Mouse (Mus musculus) heart, embryonic 12.5 days (tissue): ENCODE measurements around the gene 4921507P07Rik. TPM values are rescaled to one million over a fixed set of nuclear protein-coding genes. Genes with fewer than 3 reads are reported as not detected.
A peak's percentile ranks its signal among the peaks of the same experiment; 100 is the strongest.

Source experiments
- ATAC-seq: fragments of 200-750 bp; cut with Nextera tagmentation; 2 replicates; pipeline ENCODE4 v1.8.0; 2017; ENCODE audit warnings: moderate TSS enrichment, moderate library complexity; ENCODE audit not compliant: insufficient number of reproducible peaks, low FRiP score
- H3K27ac ChIP-seq: fragments of 300-500 bp; sonication (generic); 2 replicates; pipeline ENCODE4 v1.5.1; 2016; ENCODE audit warnings: mild to moderate bottlenecking, moderate library complexity; ENCODE audit not compliant: poor library complexity, severe bottlenecking
- H3K27me3 ChIP-seq: fragments of 300-500 bp; sonication (generic); replicated peaks from 2 replicates; pipeline ENCODE4 v1.6.1; 2016; ENCODE audit warnings: mild to moderate bottlenecking, moderate library complexity
- H3K36me3 ChIP-seq: fragments of 300-500 bp; sonication (generic); 2 replicates; pipeline ENCODE4 v1.6.1; 2016; ENCODE audit warnings: mild to moderate bottlenecking, moderate library complexity
- H3K4me1 ChIP-seq: fragments of 300-500 bp; sonication (generic); replicated peaks from 2 replicates; pipeline ENCODE4 v1.6.1; 2016; ENCODE audit warnings: mild to moderate bottlenecking
- H3K4me2 ChIP-seq: fragments of 300-500 bp; sonication (generic); 2 replicates; pipeline ENCODE4 v1.6.1; 2016; ENCODE audit warnings: mild to moderate bottlenecking, moderate library complexity
- H3K4me3 ChIP-seq: fragments of 300-500 bp; sonication (generic); 2 replicates; pipeline ENCODE4 v1.5.1; 2016; ENCODE audit warnings: mild to moderate bottlenecking
- H3K9ac ChIP-seq: fragments of 300-500 bp; sonication (generic); 2 replicates; pipeline ENCODE4 v1.6.1; 2016; ENCODE audit warnings: mild to moderate bottlenecking, moderate library complexity
- H3K9me3 ChIP-seq: fragments of 300-500 bp; sonication (generic); replicated peaks from 2 replicates; pipeline ENCODE4 v1.6.1; 2016; ENCODE audit warnings: mild to moderate bottlenecking, moderate library complexity
- WGBS: fragments of 180-500 bp; shearing (Covaris S2); methylation state at CpG from one replicate; pipeline ENCODE4 v1.1.7; 2016; 5-methylcytosine and 5-hydroxymethylcytosine counted together
- polyA plus RNA-seq: library from polyadenylated mRNA; unstranded; fragments of >200 nt; fragmentation: Nextera tagmentation; extraction: Ambion mirVana; gene quantifications from 2 replicates; pipeline ENCODE4 v1.2.1, GENCODE M21; 2016

Gene 4921507P07Rik
- polyA plus RNA-seq, 1 experiment from 2014 or later, result 0.26 TPM

DNA sequence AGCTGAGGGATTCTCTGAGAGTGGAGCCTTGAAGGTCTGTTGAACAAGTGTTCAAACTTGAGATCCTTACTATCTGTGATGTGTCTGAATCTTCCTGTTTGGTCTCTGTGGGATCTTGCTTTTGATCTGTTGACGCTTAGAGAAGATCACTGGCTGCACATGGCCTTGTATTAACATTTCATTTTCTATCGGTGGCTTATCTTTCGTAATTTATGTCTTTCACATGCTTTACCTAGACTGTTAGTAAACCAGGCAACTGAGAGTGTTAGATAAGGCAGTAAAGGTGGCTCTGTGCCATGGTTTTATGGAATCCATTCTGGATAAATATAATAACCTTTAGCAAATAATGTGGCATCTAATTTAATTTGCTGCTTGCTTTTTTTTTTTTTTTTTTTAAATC lies 6.2 kb downstream of the 4921507P07Rik start:
- Histone ChIP-seq H3K4me2 (no peak overlapping the region), H3K9me3 (no peaks in the 10 kb centered on the region), H3K27me3 (no peaks in the 10 kb centered on the region; the same call in 1 of the 2 replicates), H3K36me3 (0 out of 2 replicates have a peak, but pooled peaks cover 5% of the 10 kb centered on the region), H3K4me1 (peaks cover 11% of the 10 kb centered on the region), H3K9ac (no peak overlapping the region), H3K4me3 (no peak overlapping the region), H3K27ac (no peak overlapping the region)
- 78% methylated on average over 3 of the region's 3 CpGs for WGBS
- no peak for ATAC-seq

DNA sequence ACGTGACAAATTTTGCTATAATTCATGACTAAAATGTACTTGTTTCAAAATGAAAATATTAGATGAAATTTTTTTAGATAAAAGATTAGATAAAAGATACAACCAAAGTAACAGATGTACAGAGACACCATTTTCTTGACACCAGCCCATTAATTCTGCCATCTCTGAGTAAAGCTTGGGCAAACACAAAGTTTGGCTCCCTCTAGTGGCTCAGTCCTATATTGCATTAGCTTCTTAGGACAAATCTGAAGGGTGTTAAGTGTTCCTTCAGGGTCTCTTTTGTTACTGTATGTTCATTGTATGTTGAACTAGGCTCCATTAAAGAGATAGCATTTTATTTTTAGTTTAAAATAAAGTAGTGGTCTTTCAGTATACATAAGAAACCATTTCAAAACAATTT lies 8.2 kb downstream of the 4921507P07Rik start:
- no peaks in the 10 kb centered on the region for H3K27me3 ChIP-seq
- no peak overlapping the region for H3K4me2 ChIP-seq
- no peak overlapping the region for H3K27ac ChIP-seq
- H3K9ac ChIP-seq, result no peak overlapping the region
- H3K4me3 ChIP-seq, result no peak overlapping the region
- peaks cover 15% of the 10 kb centered on the region for H3K4me1 ChIP-seq
- WGBS, result 90% methylated on average over 1 of the region's 1 CpGs
- H3K36me3 ChIP-seq, result no peaks in the 10 kb centered on the region
- ATAC-seq, result no peak
- no peaks in the 10 kb centered on the region for H3K9me3 ChIP-seq

- no peak for ATAC-seq
- Histone ChIP-seq H3K27me3 (no peaks in the 10 kb centered on the region), H3K4me3 (no peak overlapping the region), H3K4me1 (peaks cover 15% of the 10 kb centered on the region), H3K9me3 (no peaks in the 10 kb centered on the region), H3K27ac (no peak overlapping the region), H3K36me3 (no peaks in the 10 kb centered on the region), H3K4me2 (no peak overlapping the region), H3K9ac (no peak overlapping the region)
- WGBS, result 77% methylated on average over 2 of the region's 2 CpGs
These were observed 9.0 kb downstream of the 4921507P07Rik start for GRCm38 (mm10) chr6:50587412-50587811.

DNA sequence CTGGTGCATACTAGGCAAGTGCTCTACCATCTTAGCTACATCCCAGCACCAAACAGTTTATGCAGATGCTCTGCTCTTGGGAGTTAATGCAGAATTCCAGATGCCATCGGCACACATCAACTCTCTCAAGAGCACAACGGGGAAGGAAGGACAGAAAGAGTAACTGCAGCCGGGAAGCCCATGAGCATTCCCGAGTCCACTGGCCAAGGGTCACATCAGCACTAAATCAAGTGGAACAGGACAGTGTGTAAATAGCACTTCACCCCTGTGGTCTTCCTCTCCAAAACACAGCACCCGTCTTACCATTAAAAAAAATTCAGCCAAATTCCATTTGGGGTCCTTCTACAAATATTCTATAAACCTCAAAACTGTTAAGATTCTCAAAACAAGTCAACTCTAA lies 10.1 kb downstream of the 4921507P07Rik start:
- Histone ChIP-seq H3K27me3 (no peaks in the 10 kb centered on the region), H3K9me3 (0 out of 2 replicates have a peak, but pooled peaks cover under 1% of the 10 kb centered on the region), H3K4me2 (no peak overlapping the region), H3K36me3 (no peaks in the 10 kb centered on the region), H3K27ac (no peak overlapping the region), H3K4me1 (peaks cover 15% of the 10 kb centered on the region), H3K9ac (no peak overlapping the region), H3K4me3 (no peak overlapping the region)
- 56% methylated on average over 5 of the region's 5 CpGs for WGBS
- ATAC-seq, result no peak

DNA sequence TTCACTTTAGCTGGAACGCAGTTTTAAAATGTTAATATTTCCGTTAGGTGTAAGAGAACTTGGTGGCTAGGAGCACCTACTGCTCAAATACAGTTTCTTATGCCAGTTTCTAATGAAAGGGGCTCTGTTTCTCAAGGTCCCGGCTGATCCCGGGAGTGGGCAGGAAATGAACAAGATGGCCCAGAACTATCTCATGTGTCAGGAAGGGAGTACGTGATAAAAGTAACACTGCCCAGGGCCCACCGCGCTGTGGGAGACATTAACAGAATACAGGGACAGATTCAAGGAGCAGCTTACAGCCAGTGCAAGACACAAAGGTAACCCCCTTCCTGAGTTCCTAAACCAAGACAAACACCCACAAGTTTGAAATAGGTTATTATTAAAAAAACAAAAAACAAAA lies 10.7 kb downstream of the 4921507P07Rik start:
- Histone ChIP-seq H3K4me3 (no peak overlapping the region), H3K4me1 (peaks cover 15% of the 10 kb centered on the region), H3K4me2 (no peak overlapping the region), H3K36me3 (no peaks in the 10 kb centered on the region), H3K9ac (no peak overlapping the region), H3K9me3 (0 out of 2 replicates have a peak, but pooled peaks cover 2% of the 10 kb centered on the region), H3K27me3 (no peaks in the 10 kb centered on the region), H3K27ac (peak overlapping the region; percentile 55)
- 35% methylated on average over 7 of the region's 7 CpGs for WGBS
- ATAC-seq, result peak; percentile 59; the same call in 1 of the 2 replicates

DNA sequence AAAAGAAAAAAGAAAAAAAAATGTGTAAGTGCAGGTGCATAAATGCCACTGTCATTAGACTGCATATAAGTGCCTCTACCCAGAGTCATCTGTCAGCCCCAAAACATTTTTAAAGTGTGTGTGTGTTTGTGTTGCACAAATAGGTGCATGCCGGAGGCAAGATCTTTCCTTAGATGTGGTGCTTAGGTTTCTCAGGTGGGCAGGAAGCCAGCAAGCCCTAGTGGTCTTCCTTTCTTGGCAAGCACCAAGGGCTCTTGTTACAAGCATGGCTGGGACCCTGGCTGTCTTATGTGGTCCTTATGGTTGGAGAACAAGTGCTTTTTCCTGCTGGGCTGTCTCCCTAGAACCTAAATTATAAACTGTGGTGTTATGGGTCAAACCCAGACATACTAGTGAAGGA lies 24.8 kb downstream of the 4921507P07Rik start:
- ATAC-seq, result no peak
- H3K27me3 ChIP-seq, result no peaks in the 10 kb centered on the region
- H3K4me3 ChIP-seq, result no peak overlapping the region
- H3K4me1 ChIP-seq, result peaks cover 3% of the 10 kb centered on the region; the same call in 1 of the 2 replicates
- whole genome bisulfite sequencing, result 89% methylated on average over 1 of the region's 1 CpGs
- H3K9me3 ChIP-seq, result no peaks in the 10 kb centered on the region
- no peak overlapping the region for H3K27ac ChIP-seq
- 0 out of 2 replicates have a peak, but pooled peaks cover 4% of the 10 kb centered on the region for H3K36me3 ChIP-seq
- H3K4me2 ChIP-seq, result no peak overlapping the region
- no peak overlapping the region for H3K9ac ChIP-seq

- ATAC-seq, result 0 out of 2 replicates have a peak, but pooled peaks have one; percentile 1
- no peaks in the 10 kb centered on the region for H3K9me3 ChIP-seq
- peak overlapping the region; percentile 65 for H3K4me2 ChIP-seq
- WGBS, result 21% methylated on average over 6 of the region's 6 CpGs
- no peaks in the 10 kb centered on the region for H3K27me3 ChIP-seq
- peaks cover 6% of the 10 kb centered on the region; the same call in 1 of the 2 replicates for H3K4me1 ChIP-seq
- peaks cover 22% of the 10 kb centered on the region for H3K36me3 ChIP-seq
- peak overlapping the region; percentile 78 for H3K27ac ChIP-seq
- H3K4me3 ChIP-seq, result peak overlapping the region; percentile 91
- peak overlapping the region; percentile 73 for H3K9ac ChIP-seq
These were observed 29.5 kb downstream of the 4921507P07Rik start for GRCm38 (mm10) chr6:50566997-50567255.

DNA sequence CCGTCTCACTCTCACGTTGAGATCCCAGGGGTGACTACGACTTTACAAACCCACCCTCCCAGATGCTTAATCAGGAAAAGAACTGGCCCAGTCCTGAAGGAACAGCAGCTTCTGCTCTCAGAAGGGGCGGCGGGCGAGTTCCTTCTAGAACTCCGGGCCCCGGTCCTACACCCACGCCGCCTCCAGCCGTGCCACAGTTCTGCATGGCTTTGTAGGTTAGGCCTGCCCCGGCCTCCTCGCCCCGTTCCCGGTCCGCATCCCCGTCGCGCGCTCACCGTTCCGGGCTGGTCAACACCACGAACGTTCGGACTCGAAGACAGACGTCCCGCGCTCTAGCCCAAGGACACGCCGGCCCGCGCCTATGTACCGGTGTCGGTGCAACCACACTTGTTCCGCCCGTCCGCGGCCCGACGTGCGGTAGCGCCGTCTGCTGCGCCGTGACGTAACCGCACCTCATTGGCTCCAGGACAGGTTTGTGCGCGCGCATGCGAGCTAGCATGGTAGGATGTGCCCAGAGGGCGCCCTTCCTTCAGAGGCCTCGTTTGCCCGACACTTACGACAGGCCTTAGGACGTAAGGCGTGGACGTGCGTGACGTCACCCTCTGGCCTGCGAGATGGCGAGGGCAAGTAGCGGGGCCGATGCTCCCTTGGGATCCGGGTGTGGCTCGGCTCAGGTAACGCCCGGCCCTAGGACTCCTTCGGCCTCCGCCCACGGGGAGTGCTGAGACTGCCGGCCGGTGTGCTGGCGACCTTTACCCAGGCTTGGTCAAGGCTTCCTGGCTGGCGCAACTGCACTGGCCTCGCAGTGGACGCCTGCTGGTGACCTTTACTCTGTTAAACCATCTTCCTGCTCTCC lies 30.1 kb downstream of the 4921507P07Rik start, which contains the start of gene Cycs:
Gene Cycs (minus strand): TSS at position 398 of the 856 bp plus-strand sequence.
- WGBS, result under 1% methylated on average over 78 of the region's 78 CpGs
- H3K27me3 ChIP-seq, result no peaks in the 10 kb centered on the region
- peaks cover 6% of the 10 kb centered on the region; the same call in 1 of the 2 replicates for H3K4me1 ChIP-seq
- peak within 1 kb of the TSS; percentile 93 for H3K9ac ChIP-seq
- peak within 1 kb of the TSS; percentile 91 for H3K4me3 ChIP-seq
- ATAC-seq, result peak; percentile 99
- peaks cover 22% of the 10 kb centered on the region for H3K36me3 ChIP-seq
- no peaks in the 10 kb centered on the region for H3K9me3 ChIP-seq
- peak within 1 kb of the TSS; percentile 75 for H3K4me2 ChIP-seq
- peak within 1 kb of the TSS; percentile 89 for H3K27ac ChIP-seq

DNA sequence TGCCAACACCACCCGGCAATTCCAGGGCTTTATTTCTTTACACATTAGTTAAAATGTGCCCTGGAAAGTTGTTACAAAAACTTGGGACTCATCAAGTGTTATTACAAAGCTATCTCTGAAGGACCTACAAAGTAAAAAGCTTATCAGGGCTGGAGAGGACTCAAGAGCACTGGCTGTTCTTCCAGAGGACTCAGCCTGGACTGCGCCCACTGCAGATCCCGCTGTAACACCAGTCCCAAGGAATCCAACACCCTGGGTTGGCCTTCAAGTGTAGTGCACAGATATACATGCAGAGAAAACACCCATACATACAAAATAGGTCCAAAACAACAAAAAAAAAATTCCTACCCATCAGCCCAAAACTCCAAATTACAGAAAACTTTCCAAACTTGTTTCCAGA lies 32.8 kb downstream of the 4921507P07Rik start:
- no peaks in the 10 kb centered on the region for H3K9me3 ChIP-seq
- 90% methylated on average over 3 of the region's 3 CpGs for WGBS
- no peak overlapping the region for H3K4me3 ChIP-seq
- H3K36me3 ChIP-seq, result peaks cover 19% of the 10 kb centered on the region
- ATAC-seq, result no peak
- no peaks in the 10 kb centered on the region for H3K27me3 ChIP-seq
- peaks cover 16% of the 10 kb centered on the region for H3K4me1 ChIP-seq
- no peak overlapping the region for H3K27ac ChIP-seq
- no peak overlapping the region for H3K9ac ChIP-seq
- H3K4me2 ChIP-seq, result no peak overlapping the region

- H3K27ac ChIP-seq, result no peak overlapping the region
- H3K4me2 ChIP-seq, result no peak overlapping the region
- no peak overlapping the region for H3K4me3 ChIP-seq
- peaks cover 19% of the 10 kb centered on the region for H3K36me3 ChIP-seq
- no peaks in the 10 kb centered on the region for H3K27me3 ChIP-seq
- H3K9me3 ChIP-seq, result no peaks in the 10 kb centered on the region
- 90% methylated on average over 4 of the region's 4 CpGs for WGBS
- ATAC-seq, result no peak
- no peak overlapping the region for H3K9ac ChIP-seq
- peaks cover 16% of the 10 kb centered on the region for H3K4me1 ChIP-seq
These were observed 34.0 kb downstream of the 4921507P07Rik start for GRCm38 (mm10) chr6:50562421-50562820.

- Histone ChIP-seq H3K9ac (no peak overlapping the region), H3K36me3 (peaks cover 19% of the 10 kb centered on the region), H3K4me2 (no peak overlapping the region), H3K4me1 (peaks cover 13% of the 10 kb centered on the region), H3K27ac (no peak overlapping the region), H3K27me3 (no peaks in the 10 kb centered on the region), H3K9me3 (no peaks in the 10 kb centered on the region), H3K4me3 (no peak overlapping the region)
- WGBS, result 97% methylated on average over 1 of the region's 1 CpGs
- no peak for ATAC-seq
These were observed 35.7 kb downstream of the 4921507P07Rik start for GRCm38 (mm10) chr6:50560776-50561175.
